Mouse (Mus musculus) lung, postnatal 14 days (tissue): ENCODE results near the gene Ccdc18.
"Not testable (repeated sequence)": the region's sequence is repeated elsewhere in the genome, so short reads cannot be mapped to it uniquely, and the experiment has no call there.

Source experiments
- DNase-seq: peaks from one replicate; pipeline ENCODE4 v3.0.0; 2021

Gene Ccdc18

GRCm38 (mm10) chr5:108132441-108133243 lies at the start of gene Ccdc18, which contains the start of gene Tmed5:
Ccdc18 (plus strand) TSS chr5:108132875.
Tmed5 (minus strand) TSS chr5:108132620.
- peak; percentile 96 for DNase-seq

DNA sequence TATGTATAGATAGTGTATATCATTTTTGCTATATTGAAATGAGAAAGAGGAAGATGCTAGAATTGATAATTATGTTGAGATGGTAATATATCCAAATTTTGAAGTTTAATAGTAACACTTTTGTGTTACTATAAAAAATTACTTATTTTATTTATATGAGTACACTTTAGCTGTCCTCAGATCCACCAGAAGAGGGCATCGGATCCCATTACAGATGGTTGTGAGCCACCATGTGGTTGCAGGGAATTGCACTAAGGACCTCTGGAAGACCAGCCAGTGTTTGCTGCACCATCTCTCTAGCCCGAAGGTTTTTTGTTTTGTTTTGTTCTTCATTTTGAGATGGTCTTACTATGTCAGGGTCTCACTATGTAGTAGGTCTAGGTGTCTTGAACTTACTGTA lies 47.2 kb upstream of the Ccdc18 start:
- DNase-seq: no peak

GRCm38 (mm10) chr5:108092731-108093130 lies 39.9 kb upstream of the Ccdc18 start:
- DNase-seq: not testable (repeated sequence)

- no peak for DNase-seq
These were observed 35.0 kb upstream of the Ccdc18 start for GRCm38 (mm10) chr5:108097676-108098075.

- no peak for DNase-seq
These were observed 32.5 kb upstream of the Ccdc18 start for GRCm38 (mm10) chr5:108100196-108100595.

- no peak for DNase-seq
These were observed 28.4 kb upstream of the Ccdc18 start for GRCm38 (mm10) chr5:108104306-108104705.

DNA sequence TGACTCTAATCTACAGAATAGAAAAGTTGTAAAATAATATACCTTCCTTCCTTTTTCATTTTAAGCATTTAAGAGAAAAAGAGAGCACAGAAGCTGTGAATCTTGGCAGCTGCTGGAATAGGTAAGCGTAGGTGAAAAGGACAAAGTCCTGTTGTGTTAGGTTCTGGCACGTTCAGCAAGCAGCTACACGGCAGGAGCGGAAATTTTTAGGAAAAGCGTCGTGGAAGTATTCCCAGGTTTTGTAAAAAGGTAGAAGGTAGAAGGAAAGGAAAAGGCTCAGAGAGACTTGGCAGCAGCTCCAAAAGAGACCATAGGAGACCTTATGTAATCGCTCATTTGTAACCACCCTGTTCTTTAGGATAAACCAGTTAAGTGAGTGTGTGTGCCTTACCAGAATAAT lies 23.3 kb upstream of the Ccdc18 start:
- DNase-seq: no peak

GRCm38 (mm10) chr5:108117693-108118092 lies 15.0 kb upstream of the Ccdc18 start:
- no peak for DNase-seq

GRCm38 (mm10) chr5:108120221-108120900 lies 12.3 kb upstream of the Ccdc18 start:
- no peak for DNase-seq

- DNase-seq: peak; percentile 50
These were observed 730 bp upstream of the Ccdc18 start for GRCm38 (mm10) chr5:108131849-108132440.

GRCm38 (mm10) chr5:108152592-108152991 lies 19.9 kb downstream of the Ccdc18 start:
- DNase-seq: no peak

- DNase-seq: no peak
These were observed 28.1 kb downstream of the Ccdc18 start for GRCm38 (mm10) chr5:108160796-108161195.

DNA sequence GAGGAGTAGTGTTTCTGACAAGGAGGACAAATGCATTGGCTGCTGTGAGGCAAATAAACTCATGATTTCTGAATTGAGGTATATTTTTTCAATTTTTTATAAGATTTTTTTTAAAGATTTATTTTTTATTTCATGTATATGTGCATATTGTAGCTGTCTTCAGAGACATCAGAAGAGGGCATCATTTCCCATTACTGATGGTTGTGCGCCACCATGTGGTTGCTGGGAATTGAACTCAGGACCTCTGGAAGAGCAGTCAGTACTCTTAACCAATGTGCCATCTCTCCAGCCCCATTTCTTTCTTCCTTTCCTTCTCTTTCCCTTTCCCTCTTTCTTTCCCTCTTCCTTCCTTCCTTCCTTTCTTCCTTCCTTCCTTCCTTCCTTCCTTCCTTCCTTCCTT lies 31.0 kb downstream of the Ccdc18 start:
- peak; percentile 54 for DNase-seq

- DNase-seq: no peak
These were observed 51.4 kb downstream of the Ccdc18 start for GRCm38 (mm10) chr5:108184050-108184449.

- no peak for DNase-seq
These were observed 56.3 kb downstream of the Ccdc18 start for GRCm38 (mm10) chr5:108188967-108189366.

DNA sequence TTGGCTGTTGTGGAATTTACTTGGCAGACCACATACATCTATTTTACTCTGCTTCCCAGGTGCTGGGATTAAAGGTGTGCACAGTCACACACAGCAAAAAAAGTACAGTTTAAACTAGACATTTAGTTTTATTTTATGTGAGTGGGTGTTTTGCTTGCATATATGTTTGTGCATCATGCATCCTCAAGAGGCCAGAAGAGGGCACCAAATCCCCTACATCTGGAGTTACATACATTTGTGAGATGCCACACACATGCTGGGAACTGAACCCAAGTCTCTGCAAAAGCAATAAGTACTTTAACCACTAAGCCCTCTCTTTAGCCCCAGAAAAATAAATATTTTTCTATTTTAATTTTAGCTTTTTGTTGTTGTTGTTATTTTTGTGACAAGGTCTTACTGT lies 73.3 kb downstream of the Ccdc18 start:
- DNase-seq: no peak

- no peak for DNase-seq
These were observed 78.8 kb downstream of the Ccdc18 start for GRCm38 (mm10) chr5:108211512-108211911.

DNA sequence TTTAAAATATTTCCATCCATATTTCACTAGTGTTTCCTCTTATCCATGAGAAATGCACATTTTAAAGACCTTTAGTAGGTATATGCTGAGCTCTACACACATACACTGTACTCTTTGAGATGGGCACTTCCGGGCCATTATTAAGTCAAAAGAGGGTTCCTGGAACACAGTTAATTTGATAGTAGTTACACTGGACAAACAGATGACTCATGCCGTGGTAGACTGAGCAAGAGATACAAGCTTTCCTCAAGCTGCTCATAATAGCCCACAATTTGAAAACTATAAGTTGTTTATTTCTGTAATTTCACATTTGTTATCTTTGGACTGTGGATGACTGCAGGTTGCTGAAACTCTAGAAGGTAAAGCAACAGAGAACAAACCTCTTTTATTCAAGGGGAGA lies 82.3 kb downstream of the Ccdc18 start:
- no peak for DNase-seq

DNA sequence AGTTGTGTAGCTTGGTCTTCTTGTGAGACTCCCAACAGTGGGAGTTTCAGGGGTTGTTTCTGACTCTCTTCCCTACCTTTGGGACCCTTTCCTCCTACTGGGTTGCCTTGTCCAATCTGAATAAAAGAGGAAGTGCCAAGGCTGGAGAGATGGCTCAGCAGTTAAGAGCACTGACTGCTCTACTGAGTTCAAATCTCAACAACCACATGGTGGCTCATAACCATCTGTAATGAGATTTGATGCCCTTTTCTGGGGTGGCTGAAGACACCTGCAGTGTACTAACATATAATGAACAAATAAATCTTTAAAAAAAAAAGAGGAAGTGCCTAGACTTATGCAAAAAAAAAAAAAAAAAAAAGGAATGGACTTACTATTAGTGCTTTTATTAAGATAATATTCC lies 91.4 kb downstream of the Ccdc18 start:
- no peak for DNase-seq

DNA sequence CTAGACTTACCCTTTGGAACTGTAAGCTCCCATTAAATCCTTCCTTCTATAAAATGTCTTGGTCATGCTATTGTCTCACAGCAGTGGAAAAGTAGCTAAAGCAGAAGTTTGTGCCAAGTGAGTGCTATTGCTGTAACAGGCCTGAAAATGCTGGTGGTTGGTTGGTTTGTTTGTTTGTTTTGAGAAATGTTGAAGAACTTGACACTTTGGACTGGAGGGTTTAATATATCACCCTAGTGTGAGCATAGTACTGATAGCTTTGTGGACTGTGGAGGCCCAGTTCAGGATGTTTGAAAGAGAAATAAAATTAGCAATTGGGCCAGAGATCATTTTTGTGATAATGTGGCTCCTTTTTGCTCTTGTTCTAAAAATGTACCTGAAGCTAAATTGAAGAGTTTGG lies 93.5 kb downstream of the Ccdc18 start:
- DNase-seq: no peak

DNA sequence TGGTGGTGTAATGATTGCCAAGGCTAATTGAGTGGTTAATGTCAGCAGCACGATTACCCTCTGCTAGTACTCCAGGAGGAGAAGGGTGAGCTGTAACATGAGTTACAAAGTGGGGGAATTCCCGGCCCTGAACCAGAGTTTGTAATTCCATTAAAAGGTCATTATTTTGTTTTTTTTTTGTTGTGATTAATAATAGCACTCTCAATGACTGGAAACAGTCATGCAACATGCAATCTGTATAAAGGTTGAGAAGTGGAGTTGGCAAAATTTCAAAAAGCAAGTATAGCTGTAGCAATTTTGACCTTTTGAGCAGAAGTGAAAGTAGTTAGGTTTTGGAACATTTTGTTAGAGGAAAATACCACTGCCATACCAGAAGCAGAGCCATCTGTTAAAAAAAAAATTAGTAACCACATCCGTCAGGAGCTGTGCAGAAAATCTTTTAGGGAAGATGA lies 113.7 kb downstream of the Ccdc18 start:
- no peak for DNase-seq

GRCm38 (mm10) chr5:108250033-108250432 lies 117.4 kb downstream of the Ccdc18 start:
- DNase-seq: no peak

GRCm38 (mm10) chr5:108255259-108255658 lies 122.6 kb downstream of the Ccdc18 start:
- no peak for DNase-seq

- DNase-seq: no peak
These were observed 130.0 kb downstream of the Ccdc18 start for GRCm38 (mm10) chr5:108262722-108263121.
